Mouse (Mus musculus): ENCODE data around the gene Phc1. TPM values are rescaled to one million over a fixed set of nuclear protein-coding genes. Genes with fewer than 3 reads are reported as not detected.

The Phc1 gene
- polyA plus RNA-seq, 1 experiment from 2014 or later = 26.8 TPM

- no peaks in the 10 kb centered on the region for H3K9me3 ChIP-seq (ENCODE audit: low read depth, low read length)
Observed at GRCm38 (mm10) chr6:122295242-122295641, 45.1 kb downstream of the Phc1 start.

GRCm38 (mm10) chr6:122294290-122294689 is 46.1 kb downstream of the Phc1 start:
- Histone ChIP-seq H3K9me3 (ENCODE audit: low read depth, low read length) (no peaks in the 10 kb centered on the region), H3K4me1 (ENCODE audit: insufficient read depth) (no peaks in the 10 kb centered on the region), H3K27ac (ENCODE audit: low read depth) (no peak overlapping the region), H3K4me3 (ENCODE audit: low read depth, low read length) (no peak overlapping the region), H3K9ac (no peak overlapping the region), H3K27me3 (ENCODE audit: insufficient read depth, low read length) (no peaks in the 10 kb centered on the region), H3K4me2 (no peak overlapping the region), H3K36me3 (ENCODE audit: insufficient read depth) (no peaks in the 10 kb centered on the region)
- no peak for TF ChIP-seq CTCF (IDR thresholded peaks at IDR 0.05; ENCODE audit: low read depth)
- 56% methylated on average over 3 of the region's 3 CpGs for WGBS
- ATAC-seq (ENCODE audit: insufficient read depth) = no peak
- no peak for DNase-seq

More at GRCm38 (mm10) chr6:122295242-122295641, 45.1 kb downstream of the Phc1 start:
- 50% methylated on average over 9 of the region's 9 CpGs for WGBS
- Histone ChIP-seq H3K27me3 (ENCODE audit: insufficient read depth, low read length) (no peaks in the 10 kb centered on the region), H3K4me1 (ENCODE audit: insufficient read depth) (no peaks in the 10 kb centered on the region), H3K36me3 (ENCODE audit: insufficient read depth) (no peaks in the 10 kb centered on the region), H3K9ac (no peak overlapping the region), H3K27ac (ENCODE audit: low read depth) (no peak overlapping the region), H3K4me3 (ENCODE audit: low read depth, low read length) (no peak overlapping the region), H3K4me2 (no peak overlapping the region)
- ATAC-seq (ENCODE audit: insufficient read depth) = no peak
- no peak for TF ChIP-seq CTCF (IDR thresholded peaks at IDR 0.05; ENCODE audit: low read depth)
- DNase-seq = no peak

- Histone ChIP-seq H3K9me3 (ENCODE audit: low read depth, low read length) (no peaks in the 10 kb centered on the region), H3K4me3 (ENCODE audit: low read depth, low read length) (no peak overlapping the region), H3K27me3 (ENCODE audit: insufficient read depth, low read length) (no peaks in the 10 kb centered on the region), H3K4me1 (ENCODE audit: insufficient read depth) (no peaks in the 10 kb centered on the region), H3K36me3 (ENCODE audit: insufficient read depth) (no peaks in the 10 kb centered on the region), H3K4me2 (no peak overlapping the region), H3K27ac (ENCODE audit: low read depth) (no peak overlapping the region), H3K9ac (no peak overlapping the region)
- ATAC-seq (ENCODE audit: insufficient read depth) (no peak), DNase-seq (no peak)
- 75% methylated on average over 9 of the region's 9 CpGs for WGBS
- TF ChIP-seq CTCF (IDR thresholded peaks at IDR 0.05; ENCODE audit: low read depth) = no peak
Observed at GRCm38 (mm10) chr6:122293796-122294195, 46.6 kb downstream of the Phc1 start.

- DNase-seq (no peak), ATAC-seq (ENCODE audit: insufficient read depth) (no peak)
- Histone ChIP-seq H3K9ac (no peak overlapping the region), H3K27ac (ENCODE audit: low read depth) (no peak overlapping the region), H3K4me2 (no peak overlapping the region), H3K4me1 (ENCODE audit: insufficient read depth) (no peaks in the 10 kb centered on the region), H3K9me3 (ENCODE audit: low read depth, low read length) (no peaks in the 10 kb centered on the region), H3K4me3 (ENCODE audit: low read depth, low read length) (no peak overlapping the region), H3K36me3 (ENCODE audit: insufficient read depth) (no peaks in the 10 kb centered on the region), H3K27me3 (ENCODE audit: insufficient read depth, low read length) (no peaks in the 10 kb centered on the region)
- 91% methylated on average over 8 of the region's 8 CpGs for WGBS
- TF ChIP-seq CTCF (IDR thresholded peaks at IDR 0.05; ENCODE audit: low read depth) = no peak
Observed at GRCm38 (mm10) chr6:122293121-122293520, 47.2 kb downstream of the Phc1 start.

- no peaks in the 10 kb centered on the region for H3K9me3 ChIP-seq (ENCODE audit: low read depth, low read length)
- TF ChIP-seq CTCF (IDR thresholded peaks at IDR 0.05; ENCODE audit: low read depth) = no peak
- H3K27me3 ChIP-seq (ENCODE audit: insufficient read depth, low read length) = no peaks in the 10 kb centered on the region
- DNase-seq (peak; percentile 55), ATAC-seq (ENCODE audit: insufficient read depth) (no peak)
- H3K4me1 ChIP-seq (ENCODE audit: insufficient read depth) = no peaks in the 10 kb centered on the region
- no peak overlapping the region for H3K9ac ChIP-seq
- H3K4me2 ChIP-seq = no peak overlapping the region
- 46% methylated on average over 2 of the region's 2 CpGs for WGBS
- H3K36me3 ChIP-seq (ENCODE audit: insufficient read depth) = no peaks in the 10 kb centered on the region
- no peak overlapping the region for H3K27ac ChIP-seq (ENCODE audit: low read depth)
- no peak overlapping the region for H3K4me3 ChIP-seq (ENCODE audit: low read depth, low read length)
Observed at GRCm38 (mm10) chr6:122292184-122292583, 48.2 kb downstream of the Phc1 start.

- Histone ChIP-seq H3K9ac (no peak overlapping the region), H3K9me3 (ENCODE audit: low read depth, low read length) (no peaks in the 10 kb centered on the region), H3K4me2 (no peak overlapping the region), H3K4me1 (ENCODE audit: insufficient read depth) (no peaks in the 10 kb centered on the region), H3K27me3 (ENCODE audit: insufficient read depth, low read length) (no peaks in the 10 kb centered on the region), H3K4me3 (ENCODE audit: low read depth, low read length) (no peak overlapping the region), H3K27ac (ENCODE audit: low read depth) (no peak overlapping the region), H3K36me3 (ENCODE audit: insufficient read depth) (no peaks in the 10 kb centered on the region)
- 60% methylated on average over 3 of the region's 3 CpGs for WGBS
- ATAC-seq (ENCODE audit: insufficient read depth) = no peak
- no peak for DNase-seq
- no peak for TF ChIP-seq CTCF (IDR thresholded peaks at IDR 0.05; ENCODE audit: low read depth)
Observed at GRCm38 (mm10) chr6:122291735-122292134, 48.6 kb downstream of the Phc1 start.

- Histone ChIP-seq H3K4me3 (ENCODE audit: low read depth, low read length) (no peak overlapping the region), H3K27ac (ENCODE audit: low read depth) (no peak overlapping the region), H3K4me1 (ENCODE audit: insufficient read depth) (no peaks in the 10 kb centered on the region), H3K4me2 (no peak overlapping the region), H3K36me3 (ENCODE audit: insufficient read depth) (no peaks in the 10 kb centered on the region), H3K9ac (no peak overlapping the region), H3K9me3 (ENCODE audit: low read depth, low read length) (no peaks in the 10 kb centered on the region), H3K27me3 (ENCODE audit: insufficient read depth, low read length) (no peaks in the 10 kb centered on the region)
- ATAC-seq (ENCODE audit: insufficient read depth) (no peak), DNase-seq (no peak)
- TF ChIP-seq CTCF (IDR thresholded peaks at IDR 0.05; ENCODE audit: low read depth) = no peak
- WGBS = 86% methylated on average over 2 of the region's 2 CpGs
Observed at GRCm38 (mm10) chr6:122291264-122291663, 49.1 kb downstream of the Phc1 start.

- WGBS = 28% methylated on average over 3 of the region's 3 CpGs
- TF ChIP-seq CTCF (IDR thresholded peaks at IDR 0.05; ENCODE audit: low read depth) = no peak
- no peak for ATAC-seq (ENCODE audit: insufficient read depth)
- Histone ChIP-seq H3K9ac (no peak overlapping the region), H3K4me3 (ENCODE audit: low read depth, low read length) (no peak overlapping the region), H3K9me3 (ENCODE audit: low read depth, low read length) (no peaks in the 10 kb centered on the region), H3K27me3 (ENCODE audit: insufficient read depth, low read length) (no peaks in the 10 kb centered on the region), H3K27ac (ENCODE audit: low read depth) (no peak overlapping the region), H3K36me3 (ENCODE audit: insufficient read depth) (no peaks in the 10 kb centered on the region), H3K4me1 (ENCODE audit: insufficient read depth) (no peaks in the 10 kb centered on the region), H3K4me2 (no peak overlapping the region)
- no peak for DNase-seq
Observed at GRCm38 (mm10) chr6:122290253-122290652, 50.1 kb downstream of the Phc1 start.
